Mouse (Mus musculus) skeletal muscle tissue, adult 2 months (tissue): ENCODE measurements around the gene Trabd2b.

Source experiments
- DNase-seq: peaks from one replicate; pipeline ENCODE4 v3.0.0-alpha.2; 2012; ENCODE audit warnings: low read depth, low spot score

Trabd2b gene

DNA sequence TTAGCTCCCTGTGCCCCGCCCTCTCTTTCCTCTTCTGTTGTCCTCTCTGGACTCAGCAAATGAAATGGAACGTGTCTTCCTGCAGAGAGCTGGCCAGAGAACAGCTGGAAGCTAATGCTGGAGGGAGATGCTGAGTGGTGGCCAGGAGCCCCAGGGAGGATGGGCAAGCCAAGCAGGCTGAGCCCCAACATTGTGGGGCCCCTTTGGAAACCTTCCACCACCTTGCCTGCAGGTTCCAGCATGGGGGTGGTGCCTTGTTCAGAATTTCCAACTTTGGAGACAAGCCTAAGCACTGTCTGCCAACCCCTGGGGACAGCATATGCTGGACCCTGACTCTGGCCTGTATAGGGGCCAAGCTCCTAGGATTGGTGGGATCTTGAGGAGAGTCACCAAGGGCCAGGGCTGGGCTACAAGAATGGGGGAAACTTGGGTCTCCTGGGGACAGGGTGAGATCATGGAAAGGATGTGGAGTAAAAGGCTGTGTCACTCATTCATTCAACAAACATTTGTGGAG, 188.7 kb downstream of the Trabd2b start:
- DNase-seq = peak; percentile 48

DNA sequence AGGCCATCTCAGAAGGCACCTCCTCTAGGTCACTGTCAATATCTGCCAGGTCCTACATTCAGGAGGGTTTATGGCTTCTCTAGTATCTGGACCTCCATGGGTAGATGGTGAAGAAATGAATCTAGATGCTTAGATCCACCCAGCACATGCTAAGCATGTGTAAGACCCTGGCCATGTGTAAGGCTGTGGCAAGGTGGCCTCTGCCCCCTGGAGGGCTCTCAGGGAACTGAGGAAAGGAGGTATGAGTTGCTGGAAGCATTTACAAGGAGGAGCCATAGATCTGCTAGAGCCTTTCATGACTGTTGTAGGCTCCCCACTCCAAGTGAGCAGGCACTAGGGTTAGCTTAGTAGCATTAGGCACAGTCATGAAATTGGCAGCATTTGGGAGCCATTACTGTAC, 192.6 kb downstream of the Trabd2b start:
- DNase-seq = no peak

DNA sequence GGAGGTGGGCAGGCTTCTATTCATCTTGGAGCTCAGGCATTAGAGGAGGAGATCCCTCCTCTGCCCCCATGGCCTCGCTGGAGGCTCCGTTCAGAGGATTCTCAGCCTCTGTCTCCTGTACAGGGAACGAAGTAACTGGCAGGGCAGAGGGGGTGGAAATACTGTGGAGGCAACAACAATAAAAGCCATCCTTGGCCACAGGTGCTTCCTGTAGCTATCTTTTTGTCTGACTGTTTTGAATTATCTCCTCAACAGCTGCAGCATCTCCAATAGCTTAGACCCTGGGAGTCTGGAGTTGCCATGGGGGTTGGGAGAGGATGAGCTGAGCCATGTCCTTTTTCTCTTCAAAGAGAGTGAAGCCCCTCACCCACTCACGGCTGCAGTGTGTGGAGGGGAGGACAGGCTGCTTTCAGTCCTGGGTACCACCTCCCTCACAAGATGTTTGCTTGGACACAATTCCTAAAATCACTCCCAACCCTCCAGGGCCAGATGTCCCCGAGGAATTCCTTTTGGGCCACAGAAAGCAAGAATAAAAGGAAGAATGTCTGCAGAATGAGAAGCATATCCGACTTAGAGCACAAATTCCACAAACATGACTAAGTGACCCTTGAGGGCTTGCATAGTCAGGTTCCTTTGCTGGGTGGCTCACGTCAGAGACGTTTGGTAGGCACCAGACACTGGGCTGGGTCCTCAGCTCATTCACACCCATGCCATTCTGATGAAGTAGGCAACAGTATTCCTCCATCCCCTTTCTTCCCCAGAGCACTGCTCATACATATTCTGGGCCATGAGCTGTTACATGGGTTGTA, 194.9 kb downstream of the Trabd2b start:
- no peak for DNase-seq

DNA sequence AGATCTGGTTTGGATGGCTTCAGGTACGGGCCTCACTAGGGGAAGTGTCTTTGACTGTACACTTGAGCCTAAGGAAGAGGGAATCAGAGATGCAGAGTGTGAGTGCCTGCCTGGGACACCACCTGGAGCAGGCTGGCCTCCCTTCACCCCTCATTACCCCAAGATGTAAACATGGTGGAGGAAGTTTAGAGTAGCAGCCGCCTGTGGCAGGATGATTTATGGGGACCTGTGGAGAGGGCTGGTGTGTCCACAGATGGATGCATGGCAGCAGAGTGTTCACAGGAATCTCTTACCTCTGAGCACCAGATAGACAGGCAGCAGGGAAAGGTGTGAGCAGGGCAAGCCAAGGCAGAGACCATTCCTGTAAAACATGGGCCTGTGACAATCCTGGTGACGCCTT, 199.1 kb downstream of the Trabd2b start:
- DNase-seq = no peak

GRCm38 (mm10) chr4:114607873-114608272, 201.3 kb downstream of the Trabd2b start:
- no peak for DNase-seq

GRCm38 (mm10) chr4:114609297-114609696, 202.8 kb downstream of the Trabd2b start:
- DNase-seq = no peak

DNA sequence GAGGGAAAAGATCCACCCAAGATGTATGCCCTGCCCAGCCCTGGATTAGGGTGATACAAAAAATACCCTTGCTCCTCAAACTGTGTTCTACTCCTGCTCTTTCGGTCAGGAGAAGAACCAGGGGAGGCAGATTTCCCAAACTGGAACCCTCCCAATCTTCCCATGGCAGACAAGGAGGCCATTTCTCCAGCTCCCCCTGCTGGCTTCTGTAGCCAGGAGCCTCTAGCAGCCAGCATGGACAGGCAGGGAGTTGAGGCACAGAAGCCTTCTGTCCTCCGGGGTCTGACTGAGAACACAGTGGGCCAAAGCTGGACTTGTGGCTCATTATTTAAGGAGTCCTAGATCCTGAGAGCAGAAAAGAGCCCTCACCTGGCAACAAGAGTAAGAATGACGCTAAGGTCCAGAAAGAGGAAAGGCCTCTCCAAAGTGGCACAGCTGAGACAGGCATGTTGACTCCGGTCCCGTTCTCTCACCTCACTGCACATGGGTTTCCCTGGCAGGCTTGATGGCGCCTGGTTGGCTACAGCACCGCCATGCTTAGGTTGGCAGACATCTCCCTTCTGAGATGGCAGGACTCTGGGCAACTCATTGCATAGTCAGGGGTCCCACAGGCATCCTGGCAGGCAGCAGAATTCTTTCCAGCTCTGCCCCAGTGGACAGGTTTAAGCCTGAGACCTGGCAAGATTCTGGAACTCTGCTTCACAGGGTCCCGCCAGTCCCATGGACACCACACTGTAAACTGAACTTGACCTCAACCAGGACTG, 204.8 kb downstream of the Trabd2b start:
- no peak for DNase-seq

GRCm38 (mm10) chr4:114612032-114612431, 205.5 kb downstream of the Trabd2b start:
- no peak for DNase-seq

DNA sequence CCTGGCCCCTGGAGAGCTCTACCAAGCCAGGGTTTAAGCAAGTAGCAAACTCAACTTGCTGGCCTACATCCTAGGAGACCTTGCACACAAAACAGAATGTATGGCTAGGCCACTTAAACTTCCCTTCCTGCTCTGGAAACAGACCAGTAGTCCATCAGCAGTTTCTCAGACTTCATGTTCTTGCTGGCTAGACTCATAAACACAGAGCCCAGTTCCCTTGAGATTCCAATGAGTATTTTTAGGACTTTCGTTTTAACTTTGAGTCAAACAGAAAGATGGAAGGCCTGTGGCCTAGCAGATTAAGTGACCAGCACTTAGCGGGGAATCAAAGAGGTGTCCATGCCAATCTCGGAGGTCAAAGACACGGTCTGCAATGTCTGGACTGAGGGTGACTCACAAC, 206.3 kb downstream of the Trabd2b start:
- no peak for DNase-seq

GRCm38 (mm10) chr4:114614086-114614485, 207.6 kb downstream of the Trabd2b start:
- no peak for DNase-seq

- no peak for DNase-seq
Measured at GRCm38 (mm10) chr4:114615765-114616164, 209.2 kb downstream of the Trabd2b start.

DNA sequence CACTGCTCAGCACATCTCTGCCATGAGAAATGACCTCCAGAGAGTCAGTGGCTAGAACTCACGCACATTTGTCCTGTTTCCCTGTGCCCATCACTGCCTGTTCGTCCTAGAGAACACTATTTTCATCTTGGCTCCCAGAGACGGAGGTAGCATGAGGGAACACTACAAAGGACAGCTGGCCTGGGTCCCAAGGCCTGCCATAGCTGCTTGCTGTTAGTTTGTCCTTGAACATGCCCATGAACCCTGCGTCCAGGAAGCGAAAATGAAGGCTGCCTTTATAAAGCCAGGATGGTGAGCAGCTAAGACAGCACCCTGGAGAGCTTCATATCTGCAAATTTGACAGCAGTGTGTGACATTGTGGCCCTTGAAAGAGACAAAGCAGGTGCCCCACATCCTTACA, 216.4 kb downstream of the Trabd2b start:
- DNase-seq = no peak

- DNase-seq = no peak
Measured at GRCm38 (mm10) chr4:114624114-114624910, 217.8 kb downstream of the Trabd2b start.

DNA sequence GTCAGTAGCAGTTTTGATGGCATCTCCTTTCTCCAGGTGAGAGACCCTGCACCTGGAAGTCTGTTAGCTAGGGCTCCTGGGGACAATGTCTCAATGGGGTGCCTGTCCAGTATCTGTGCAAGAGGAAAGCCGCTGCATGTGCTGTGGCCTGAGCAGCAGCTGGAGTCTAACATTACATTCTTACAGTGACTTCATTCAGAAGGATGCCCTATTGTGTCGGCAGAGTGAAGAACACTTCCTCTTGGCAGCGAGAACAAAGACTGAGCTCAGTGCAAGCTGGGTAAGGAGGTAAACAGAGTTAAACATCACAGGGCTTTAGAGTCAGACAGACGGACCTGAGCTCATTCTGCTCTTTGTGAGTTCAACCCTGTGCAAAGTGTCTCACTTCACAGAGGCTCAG, 218.8 kb downstream of the Trabd2b start:
- DNase-seq = no peak

- no peak for DNase-seq
Measured at GRCm38 (mm10) chr4:114625920-114626319, 219.4 kb downstream of the Trabd2b start.

DNA sequence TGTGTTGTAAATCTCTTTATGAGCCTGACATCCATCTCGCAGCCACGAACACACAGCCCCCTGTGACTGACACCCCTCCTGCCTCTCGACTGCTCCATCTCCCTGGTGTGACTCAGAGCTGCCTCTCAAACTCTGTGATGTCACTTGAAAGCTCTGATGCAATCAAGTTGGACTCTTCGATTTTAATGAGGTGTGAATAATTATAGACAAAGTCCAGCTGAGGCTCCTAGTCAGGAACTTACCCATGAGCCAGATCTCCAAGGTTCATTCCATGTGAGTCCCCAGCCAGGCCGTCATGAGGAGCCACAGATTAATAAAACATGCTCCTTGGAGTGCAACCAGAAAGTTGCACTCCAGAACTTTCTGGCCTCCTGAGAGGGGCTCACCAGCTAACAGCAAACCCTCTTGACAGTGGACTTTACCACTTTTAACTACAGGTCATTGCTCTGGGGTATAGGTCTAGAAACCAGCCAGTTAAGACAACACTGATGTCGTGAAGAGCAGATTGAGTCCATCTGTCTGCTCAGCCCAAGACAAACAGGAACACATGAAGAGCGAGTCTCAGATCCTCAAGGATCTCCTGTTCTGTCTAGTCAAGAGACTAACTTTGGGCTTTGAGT, 221.3 kb downstream of the Trabd2b start:
- peak; percentile 32 for DNase-seq

DNA sequence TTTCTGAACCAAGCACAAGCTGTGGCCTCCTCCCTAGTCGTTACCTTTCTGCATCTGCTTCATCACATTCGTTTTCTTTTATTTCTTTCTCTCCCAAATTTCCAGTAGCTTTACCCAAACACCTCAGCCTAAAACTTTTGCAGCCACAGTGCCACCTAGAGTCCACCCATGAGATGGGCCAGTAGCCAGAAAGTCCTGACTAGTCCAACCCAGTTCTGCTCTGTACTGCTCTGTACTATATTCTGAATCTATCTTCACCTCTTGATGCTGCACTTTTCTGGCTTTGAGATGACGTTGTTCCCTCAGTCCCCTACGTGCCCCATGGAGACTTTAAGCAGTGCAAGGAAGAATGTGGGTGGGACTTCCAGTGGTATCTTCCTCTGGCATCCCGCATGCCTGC, 229.4 kb downstream of the Trabd2b start:
- no peak for DNase-seq

DNA sequence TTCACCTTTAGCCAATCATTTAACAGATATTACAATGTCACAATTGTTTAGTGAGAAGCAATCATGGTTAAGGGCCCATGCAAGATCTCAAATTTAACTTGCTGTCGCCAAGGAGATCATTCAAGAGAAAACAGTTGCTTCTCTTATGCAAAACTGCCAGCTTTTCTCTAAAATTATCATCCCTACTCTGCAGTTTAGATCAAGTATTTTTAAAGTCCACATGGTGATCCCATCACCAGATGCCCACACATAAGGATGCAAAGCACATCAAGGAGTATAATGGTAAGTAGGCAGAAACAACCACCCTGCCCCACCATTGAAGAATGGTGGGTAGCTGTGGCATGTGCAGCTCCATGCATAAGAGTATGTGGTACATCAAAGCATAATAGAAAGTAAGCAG, 229.8 kb downstream of the Trabd2b start:
- DNase-seq = no peak

DNA sequence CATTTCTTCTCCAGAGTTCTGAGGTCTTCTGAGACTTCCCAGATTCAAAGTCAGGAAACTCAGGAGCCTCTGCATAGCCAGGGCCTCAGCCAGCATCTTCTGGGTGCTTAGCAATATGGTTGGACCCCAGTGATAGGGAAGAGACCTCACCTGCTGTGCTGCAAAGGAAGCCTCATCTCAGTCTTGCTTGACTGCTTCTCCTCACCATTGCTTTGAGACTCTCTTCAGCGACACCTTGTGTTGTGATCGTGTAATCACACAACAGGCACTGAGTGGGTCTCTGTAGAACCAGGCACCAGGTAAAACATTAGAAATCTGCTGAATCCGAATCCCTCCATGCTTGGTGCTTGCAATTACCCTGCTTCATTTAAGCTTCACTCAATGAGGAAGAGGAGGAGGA, 230.6 kb downstream of the Trabd2b start:
- no peak for DNase-seq

DNA sequence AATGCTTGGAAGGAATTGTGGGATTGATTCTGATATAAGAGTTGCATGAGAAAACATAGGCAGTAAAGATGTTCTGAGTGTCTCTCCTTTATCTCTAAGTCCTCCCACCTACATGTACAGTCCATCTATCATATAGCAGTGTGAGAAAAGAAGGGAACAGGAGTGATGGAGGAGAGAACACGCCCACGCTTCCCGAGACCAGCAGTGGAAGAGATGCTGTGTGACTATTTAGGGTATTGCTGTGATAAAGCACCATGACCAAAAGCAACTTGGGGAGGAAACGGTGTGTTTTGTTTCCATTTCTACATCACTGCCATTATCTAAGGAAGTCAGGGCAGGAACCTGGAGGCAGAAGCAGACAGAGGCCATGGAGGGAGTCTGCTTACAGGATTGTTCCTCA, 235.9 kb downstream of the Trabd2b start:
- DNase-seq = no peak

DNA sequence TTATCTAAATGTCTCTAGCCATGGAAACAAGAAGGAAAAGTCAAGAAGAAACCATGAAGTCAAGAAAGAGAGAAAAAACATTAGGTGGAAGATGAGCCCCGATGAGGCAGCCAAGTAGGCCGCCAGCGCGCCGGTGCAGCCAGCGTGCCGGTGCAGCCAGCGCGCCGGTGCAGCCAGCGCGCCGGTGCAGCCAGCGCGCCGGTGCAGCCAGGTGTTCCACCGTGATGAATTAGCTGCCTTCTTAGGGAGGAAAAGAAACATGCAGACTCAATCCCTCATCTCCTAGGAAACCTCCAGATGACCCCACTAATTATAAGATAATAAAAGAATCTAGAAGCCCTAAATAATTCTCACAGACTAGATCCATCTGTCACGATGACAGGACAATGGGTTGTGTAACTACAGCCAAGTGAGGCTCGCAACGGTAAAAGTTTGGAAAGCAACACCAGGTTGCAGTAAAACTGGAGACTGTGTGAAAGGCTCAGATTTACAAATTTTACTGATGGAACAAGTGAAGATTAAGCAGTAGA, 237.2 kb downstream of the Trabd2b start:
- DNase-seq = no peak
